Mouse (Mus musculus): ENCODE measurements around the gene Gpn1.

Gpn1 gene

DNA sequence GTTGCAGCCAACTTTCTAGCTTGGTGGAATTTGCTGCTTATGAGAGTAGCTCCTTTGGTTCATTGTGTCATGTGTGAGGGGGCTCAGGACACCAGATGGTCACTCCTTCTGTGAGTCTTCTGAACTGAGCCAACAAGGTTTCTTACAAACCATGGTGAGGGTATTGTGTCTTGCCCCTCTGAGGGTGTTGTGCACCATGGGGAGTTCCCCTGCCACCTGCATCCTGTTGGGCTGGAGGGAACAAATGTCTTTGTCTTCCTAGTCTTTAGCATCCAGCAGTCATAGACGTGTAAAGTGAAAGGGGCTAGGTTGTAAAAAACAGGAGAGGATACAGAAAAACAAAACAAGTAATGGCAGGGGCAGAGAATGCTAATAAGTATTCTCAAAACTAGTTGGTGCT lies 64.9 kb downstream of the Gpn1 start:
- no peak for DNase-seq (ENCODE audit: low spot score)

DNA sequence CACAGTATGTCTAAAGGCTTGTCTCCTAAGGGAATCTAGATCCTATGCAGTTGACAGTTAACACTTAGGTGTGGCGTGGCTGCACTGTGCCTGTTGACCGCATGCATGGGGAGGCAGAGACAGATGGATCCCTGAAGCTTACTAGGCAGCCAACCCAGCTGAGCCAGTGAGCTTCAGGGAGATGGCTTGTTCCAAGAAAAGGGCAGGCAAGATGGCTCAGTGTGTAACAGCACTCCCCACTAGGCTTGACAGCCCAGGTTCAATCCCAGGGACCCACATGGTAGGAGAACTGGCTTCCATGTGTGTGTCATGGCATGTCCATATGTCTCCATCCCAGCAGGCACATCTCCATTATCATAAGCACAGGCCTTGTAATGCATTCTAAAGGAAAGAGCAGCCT lies 65.8 kb downstream of the Gpn1 start:
- DNase-seq (ENCODE audit: low spot score) = no peak

DNA sequence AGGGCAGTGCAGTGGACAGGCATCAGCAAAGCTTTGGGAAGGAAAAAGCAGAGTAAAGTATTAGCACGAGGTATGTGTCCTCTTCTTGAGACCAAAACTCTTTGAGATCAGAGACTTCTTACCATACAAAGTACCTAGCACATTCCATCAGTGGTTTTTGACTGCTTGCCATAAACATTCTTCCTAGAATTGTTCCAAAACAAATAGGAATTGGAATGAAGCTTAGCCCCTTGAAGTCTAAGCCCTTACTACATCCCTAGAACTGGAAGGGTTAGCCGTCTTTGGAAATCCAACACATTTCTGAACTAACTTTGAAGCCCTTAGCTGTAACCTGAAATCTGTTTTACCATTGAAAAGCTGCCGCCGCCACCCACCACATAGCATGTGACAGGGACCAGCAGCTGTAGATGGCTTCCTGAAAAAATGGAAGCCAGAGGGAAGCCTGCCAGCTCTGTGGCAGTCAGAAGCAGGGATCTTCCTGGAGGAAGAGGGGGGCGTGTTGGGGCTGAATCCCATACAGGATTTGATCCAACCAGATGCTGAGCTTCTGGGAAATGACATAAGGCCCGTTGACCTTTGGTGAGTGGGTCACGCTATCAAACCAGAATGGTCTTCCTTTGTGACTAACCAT lies 67.6 kb downstream of the Gpn1 start:
- DNase-seq (ENCODE audit: low spot score) = no peak

Measured in T-cell, adult 2 months (primary cell).